Mouse (Mus musculus): ENCODE data around the gene Acat2.

DNA sequence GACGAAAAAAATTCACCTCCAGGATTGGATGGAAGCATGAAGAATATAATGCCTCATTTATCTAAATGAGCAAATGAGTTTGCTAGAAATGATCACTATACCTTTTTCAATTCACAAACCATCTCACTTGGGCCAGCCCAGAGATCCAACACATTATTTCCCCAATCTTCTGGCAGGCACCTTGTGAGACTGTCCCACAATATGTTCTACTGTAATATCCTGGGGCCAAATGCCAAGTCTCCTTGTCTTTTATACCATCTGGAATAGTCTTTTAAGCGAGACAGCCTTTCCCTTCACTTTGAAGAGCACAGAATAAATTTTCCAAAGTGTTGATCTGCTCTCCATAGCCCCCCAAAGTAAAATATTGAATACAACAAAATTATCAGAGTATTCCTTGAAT is 13.3 kb upstream of the Acat2 start:
- no peak for TF ChIP-seq POLR2A (IDR thresholded peaks at IDR 0.05; ENCODE audit: low read depth, low read length)
- TF ChIP-seq CTCF (IDR thresholded peaks at IDR 0.05; ENCODE audit: borderline replicate concordance, insufficient read depth, low read length), result no peak

All from embryonic fibroblast, embryonic 13.5 days (primary cell).